Mouse (Mus musculus) liver, embryonic 14.5 days (tissue): ENCODE measurements at regions not wholly inside any gene's neighbourhood (a gene's known extent, or its start where the extent isn't known, plus 50 kb on each side); places are given as distances from the start of the nearest gene placed in this dataset.

ENCODE experiments used
- ATAC-seq: fragments of 200-750 bp; cut with Nextera tagmentation; 2 replicates; pipeline ENCODE4 v1.8.0; 2017; ENCODE audit warnings: moderate number of reproducible peaks, mild to moderate bottlenecking, moderate library complexity; ENCODE audit not compliant: insufficient read depth
- DNase-seq, 3 experiments: peaks; one replicate each; pipeline ENCODE4 v3.0.0-alpha.2; 2012 to 2013; ENCODE audit warnings: low read depth in 3 of 3, low spot score in 3 of 3
- H3K27ac ChIP-seq: fragments of 300-500 bp; sonication (generic); 2 replicates; pipeline ENCODE4 v1.5.1; 2014; ENCODE audit warnings: moderate library complexity, mild to moderate bottlenecking, control low read depth, inconsistent platforms
- H3K27me3 ChIP-seq: fragments of 300-500 bp; sonication (generic); 2 replicates; pipeline ENCODE4 v1.6.1; 2014; ENCODE audit warnings: mild to moderate bottlenecking, low read length, moderate library complexity; ENCODE audit not compliant: control insufficient read depth, insufficient read depth
- H3K36me3 ChIP-seq: fragments of 300-500 bp; sonication (generic); replicated peaks from 2 replicates; pipeline ENCODE4 v1.6.1; 2014; ENCODE audit warnings: low read depth; ENCODE audit not compliant: control insufficient read depth, insufficient read depth
- H3K4me1 ChIP-seq, 2 experiments: fragments of 200-500 bp in 1 of 2; fragments of 300-500 bp in 1 of 2; sonication (generic) in 1 of 2; replicated peaks; 2 replicates each; pipeline ENCODE4 v1.6.1; 2012 to 2014; ENCODE audit warnings: antibody characterized with exemption in 1 of 2, inconsistent platforms in 1 of 2, low read length in 1 of 2; ENCODE audit not compliant: control insufficient read depth in 2 of 2, insufficient read depth in 2 of 2
- H3K4me2 ChIP-seq: fragments of 300-500 bp; sonication (generic); 2 replicates; pipeline ENCODE4 v1.6.1; 2014; ENCODE audit warnings: low read depth, mild to moderate bottlenecking, control low read depth, moderate library complexity
- H3K4me3 ChIP-seq, 2 experiments: fragments of 200-500 bp in 1 of 2; fragments of 300-500 bp in 1 of 2; sonication (generic) in 1 of 2; 2 replicates each; pipeline ENCODE4 v1.5.1; 2012 to 2014; ENCODE audit warnings: low read depth in 2 of 2, low read length in 2 of 2, mild to moderate bottlenecking in 2 of 2, control low read depth in 1 of 2, inconsistent platforms in 1 of 2, moderate library complexity in 1 of 2; ENCODE audit not compliant: insufficient read depth in 1 of 2
- H3K9ac ChIP-seq: fragments of 300-500 bp; sonication (generic); replicated peaks from 2 replicates; pipeline ENCODE4 v1.6.1; 2014; ENCODE audit warnings: mild to moderate bottlenecking, control low read depth, moderate library complexity
- H3K9me3 ChIP-seq: fragments of 300-500 bp; sonication (generic); 2 replicates; pipeline ENCODE4 v1.6.1; 2016; ENCODE audit warnings: low read length, mixed read lengths; ENCODE audit not compliant: control insufficient read depth
- CTCF ChIP-seq: IDR thresholded peaks from 2 replicates; pipeline ENCODE4 v1.5.1; 2016; ENCODE audit warnings: antibody characterized with exemption, low read depth, control low read depth
- EP300 ChIP-seq: IDR thresholded peaks from 2 replicates; pipeline ENCODE4 v1.6.1; 2016; ENCODE audit warnings: antibody characterized with exemption, low read depth
- WGBS: fragments of 180-500 bp; shearing (Covaris S2); extraction: QIAGEN DNeasy Blood & Tissue Kit; methylation state at CpG from one replicate; pipeline ENCODE4 v1.1.7; 2014; ENCODE audit not compliant: insufficient replicate concordance; 5-methylcytosine and 5-hydroxymethylcytosine counted together

DNA sequence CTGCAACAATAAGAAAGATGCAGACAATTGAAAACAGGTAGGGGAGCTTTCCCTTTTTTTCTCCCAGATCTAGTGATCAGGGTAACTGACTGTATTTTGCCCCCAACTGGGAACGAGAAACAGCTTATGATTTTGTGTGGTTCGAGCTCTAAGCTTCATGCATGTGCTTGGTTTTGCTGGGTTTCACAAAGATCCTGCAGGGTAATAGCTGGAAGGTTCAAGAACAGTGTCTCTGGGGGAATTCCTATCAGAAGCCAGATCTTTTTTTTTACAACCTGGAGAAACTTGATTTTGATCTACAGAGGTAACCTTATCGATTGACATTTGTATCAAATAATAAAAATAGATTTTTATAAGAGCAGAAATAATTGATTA is 145.0 kb upstream of the Fam98a start:
- Histone ChIP-seq H3K27ac (no peak overlapping the region), H3K9me3 (no peaks in the 10 kb centered on the region), H3K27me3 (no peaks in the 10 kb centered on the region), H3K36me3 (no peaks in the 10 kb centered on the region), H3K4me1 (no peaks in the 10 kb centered on the region), H3K4me2 (no peak overlapping the region), H3K9ac (no peak overlapping the region), H3K4me3 (no peak overlapping the region)
- DNase-seq: no peak
- 46% methylated on average over 3 of the region's 3 CpGs for WGBS
- no peak for ATAC-seq
- TF ChIP-seq EP300 (no peak), CTCF (no peak)

DNA sequence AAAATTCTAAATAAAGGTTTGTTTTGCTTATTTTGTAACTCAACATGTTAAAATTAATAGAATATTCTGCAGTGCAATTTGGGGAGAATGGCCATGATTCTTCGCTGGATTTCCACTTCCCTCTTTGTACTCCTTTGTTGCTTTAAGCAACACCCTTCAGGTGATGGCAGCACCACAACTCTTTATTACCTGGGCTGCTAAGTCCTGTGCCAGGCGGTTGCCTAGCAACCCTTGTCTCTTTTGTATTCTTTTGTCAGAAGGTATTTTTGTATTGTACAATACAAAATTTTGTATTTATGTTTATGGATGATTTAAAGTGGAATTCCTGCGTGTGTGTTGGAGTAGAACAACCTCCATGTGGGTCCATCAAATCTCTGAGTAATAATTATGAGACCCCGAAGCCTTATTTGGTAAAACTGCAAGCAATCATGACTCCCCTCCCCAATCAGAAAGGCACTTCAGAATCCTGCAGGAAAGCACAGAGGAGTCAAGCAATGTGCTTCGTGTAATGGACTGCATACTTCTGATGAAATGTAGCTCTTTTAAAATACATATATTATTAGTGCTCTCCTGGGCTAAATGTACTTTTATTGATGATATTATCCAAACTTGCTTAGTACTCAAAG is 144.5 kb upstream of the Fam98a start:
- H3K4me1 ChIP-seq: no peaks in the 10 kb centered on the region
- TF ChIP-seq EP300 (no peak), CTCF (no peak)
- no peak overlapping the region for H3K27ac ChIP-seq
- ATAC-seq (no peak), DNase-seq (no peak)
- H3K27me3 ChIP-seq: no peaks in the 10 kb centered on the region
- H3K4me2 ChIP-seq: no peak overlapping the region
- no peak overlapping the region for H3K4me3 ChIP-seq
- WGBS: 43% methylated on average over 5 of the region's 5 CpGs
- no peaks in the 10 kb centered on the region for H3K36me3 ChIP-seq
- H3K9me3 ChIP-seq: no peaks in the 10 kb centered on the region
- no peak overlapping the region for H3K9ac ChIP-seq

DNA sequence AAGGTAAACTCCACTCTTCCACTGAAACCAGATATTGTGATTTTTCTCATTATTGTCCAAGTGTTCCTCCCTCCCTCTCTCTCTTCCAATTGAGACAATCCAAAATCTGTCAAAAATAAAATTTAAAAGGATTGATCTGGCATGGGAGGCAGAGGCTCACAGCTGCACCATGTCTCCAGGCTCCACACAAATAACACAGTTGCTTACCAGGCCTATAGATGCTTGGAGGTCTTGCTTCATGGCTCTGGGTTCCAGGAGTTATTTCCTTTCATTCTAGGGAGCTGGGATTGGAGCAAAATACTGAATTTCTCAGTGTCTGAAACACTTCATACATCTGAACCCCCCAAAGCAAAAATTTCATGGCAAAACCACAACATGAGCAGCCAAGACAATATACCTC is 134.2 kb upstream of the Fam98a start:
- no peak overlapping the region for H3K27ac ChIP-seq
- no peak overlapping the region for H3K4me3 ChIP-seq
- no peak for DNase-seq
- no peaks in the 10 kb centered on the region for H3K4me1 ChIP-seq
- TF ChIP-seq CTCF (no peak), EP300 (no peak)
- H3K9ac ChIP-seq: no peak overlapping the region
- H3K9me3 ChIP-seq: no peaks in the 10 kb centered on the region
- H3K4me2 ChIP-seq: no peak overlapping the region
- no peak for ATAC-seq
- no peaks in the 10 kb centered on the region for H3K27me3 ChIP-seq
- no peaks in the 10 kb centered on the region for H3K36me3 ChIP-seq

DNA sequence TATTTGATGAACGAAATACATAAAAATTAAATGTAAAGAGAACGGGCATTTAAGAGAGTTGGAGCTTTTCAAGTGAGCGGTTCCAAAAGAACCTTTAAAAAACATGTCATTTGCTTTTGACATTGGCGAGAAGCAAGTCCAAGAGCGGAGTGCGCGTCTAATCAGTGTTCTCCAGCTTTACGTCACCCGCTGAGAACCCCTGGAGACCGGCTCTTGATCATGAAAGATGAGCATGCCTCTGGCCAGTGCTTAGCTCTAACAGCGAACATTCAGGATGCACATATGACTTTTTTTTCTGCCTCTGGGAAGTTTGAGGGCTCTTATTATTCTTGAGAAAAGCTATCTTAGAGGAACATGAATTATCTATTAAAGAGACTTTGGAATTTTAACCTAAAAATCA is 95.2 kb upstream of the Fam98a start:
- TF ChIP-seq EP300: no peak
- Histone ChIP-seq H3K4me2 (no peak overlapping the region), H3K27me3 (no peaks in the 10 kb centered on the region), H3K36me3 (no peaks in the 10 kb centered on the region), H3K9ac (no peak overlapping the region), H3K4me1 (no peaks in the 10 kb centered on the region; a peak in 1 of 4 replicates), H3K4me3 (no peak overlapping the region), H3K27ac (no peak overlapping the region), H3K9me3 (no peaks in the 10 kb centered on the region)
- 76% methylated on average over 11 of the region's 11 CpGs for WGBS
- DNase-seq: no peak
- no peak for ATAC-seq

DNA sequence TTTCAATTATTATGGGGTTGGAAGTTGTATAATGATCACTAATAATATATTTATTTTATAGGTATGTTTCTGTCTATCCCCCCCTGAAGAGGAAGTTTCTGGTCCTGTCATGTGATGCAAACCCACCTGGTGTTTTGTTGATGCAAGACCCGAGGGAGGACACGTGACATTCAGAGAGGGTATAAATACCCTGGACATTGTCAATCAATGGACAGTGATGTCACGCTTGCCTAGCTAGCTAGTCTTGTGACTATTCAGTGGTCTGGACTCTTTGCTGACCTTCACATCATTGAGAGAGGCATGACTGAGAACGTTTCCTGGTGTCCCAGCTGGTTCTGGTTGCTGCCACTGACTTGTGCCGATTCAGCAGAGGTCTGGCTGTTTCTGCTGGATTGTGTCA is 93.0 kb upstream of the Fam98a start:
- no peak for DNase-seq

More for the DNA sequence above, 93.0 kb upstream of the Fam98a start:
- Histone ChIP-seq H3K36me3 (no peaks in the 10 kb centered on the region), H3K4me3 (no peak overlapping the region), H3K27ac (no peak overlapping the region), H3K4me2 (no peak overlapping the region), H3K4me1 (no peaks in the 10 kb centered on the region; a peak in 1 of 4 replicates), H3K9ac (no peak overlapping the region), H3K27me3 (no peaks in the 10 kb centered on the region), H3K9me3 (no peaks in the 10 kb centered on the region)
- TF ChIP-seq CTCF (no peak), EP300 (no peak)
- ATAC-seq: no peak
- 59% methylated on average over 5 of the region's 5 CpGs for WGBS
